Mouse (Mus musculus): ENCODE measurements around the gene Kcnc3. TPM values are rescaled to one million over a fixed set of nuclear protein-coding genes. Genes with fewer than 3 reads are reported as not detected.
A peak's percentile ranks its signal among the peaks of the same experiment; 100 is the strongest.

Kcnc3 gene
- polyA plus RNA-seq, 1 experiment from 2014 or later: 1.7 TPM

- peak overlapping the region; percentile 39 for H3K4me2 ChIP-seq
- H3K27ac ChIP-seq: no peak overlapping the region
- 4% methylated on average over 16 of the region's 16 CpGs for WGBS
- peaks cover 77% of the 10 kb centered on the region for H3K27me3 ChIP-seq
- H3K9me3 ChIP-seq: no peaks in the 10 kb centered on the region
- peak overlapping the region; percentile 14; the same call in 1 of the 2 replicates for H3K4me3 ChIP-seq (replicated peaks)
- peaks cover 10% of the 10 kb centered on the region for H3K4me1 ChIP-seq
- no peaks in the 10 kb centered on the region for H3K36me3 ChIP-seq (replicated peaks)
- no peak for ATAC-seq (ENCODE audit: low FRiP score)
- H3K9ac ChIP-seq: no peak overlapping the region
Measured at GRCm38 (mm10) chr7:44638663-44639062, 48.2 kb downstream of the Kcnc3 start.

DNA sequence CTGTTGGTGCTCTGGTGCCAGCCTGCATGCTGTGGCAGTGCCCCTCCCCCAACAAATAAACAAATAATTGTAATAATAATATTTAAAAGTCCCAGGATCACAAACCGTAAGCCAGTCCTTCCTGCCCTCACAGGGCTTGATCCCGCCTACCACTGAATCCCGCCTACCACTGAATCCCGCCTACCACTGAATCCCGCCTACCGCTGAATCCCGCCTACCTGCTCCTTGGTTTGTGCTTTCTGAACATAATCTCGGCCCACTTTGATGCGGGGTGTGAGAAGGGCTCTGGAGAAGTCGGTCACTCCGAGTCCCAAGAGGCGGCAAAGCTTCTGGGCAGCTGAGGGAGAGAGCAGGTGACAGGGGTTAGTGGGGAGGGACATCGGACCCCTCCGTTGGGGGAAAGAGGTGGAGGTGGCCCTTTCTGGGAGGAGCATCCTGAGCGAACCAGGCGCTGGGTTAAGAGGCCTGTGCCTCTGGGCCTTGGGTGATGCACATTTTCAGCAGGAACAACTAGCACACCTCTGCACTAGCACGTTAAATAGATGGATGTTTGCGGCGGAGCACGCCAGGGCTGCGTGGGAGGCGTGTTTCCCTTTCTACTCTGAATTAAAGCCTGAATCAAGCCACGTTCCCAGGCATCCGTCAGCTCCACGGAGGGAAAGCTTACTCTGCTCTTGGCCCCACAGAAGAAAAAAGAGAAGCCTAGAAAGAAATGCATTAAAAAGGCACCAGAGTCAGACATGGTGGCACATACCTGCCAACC is 50.6 kb downstream of the Kcnc3 start:
- no peak for ATAC-seq (ENCODE audit: low FRiP score)
- Histone ChIP-seq H3K27ac (no peak overlapping the region), H3K9ac (no peak overlapping the region), H3K27me3 (peaks cover 94% of the 10 kb centered on the region), H3K36me3 (replicated peaks) (no peaks in the 10 kb centered on the region), H3K4me3 (replicated peaks) (peak overlapping the region; percentile 18; the same call in 1 of the 2 replicates), H3K4me2 (peak overlapping the region; percentile 26), H3K4me1 (peaks cover 10% of the 10 kb centered on the region), H3K9me3 (no peaks in the 10 kb centered on the region)
- WGBS: 17% methylated on average over 25 of the region's 25 CpGs

GRCm38 (mm10) chr7:44641887-44642286 is 51.4 kb downstream of the Kcnc3 start:
- 32% methylated on average over 8 of the region's 8 CpGs for WGBS
- Histone ChIP-seq H3K36me3 (replicated peaks) (no peaks in the 10 kb centered on the region), H3K4me1 (peaks cover 10% of the 10 kb centered on the region), H3K27ac (no peak overlapping the region), H3K4me2 (no peak overlapping the region), H3K9me3 (no peaks in the 10 kb centered on the region), H3K27me3 (peaks cover 88% of the 10 kb centered on the region), H3K4me3 (replicated peaks) (no peak overlapping the region), H3K9ac (no peak overlapping the region)
- no peak for ATAC-seq (ENCODE audit: low FRiP score)

DNA sequence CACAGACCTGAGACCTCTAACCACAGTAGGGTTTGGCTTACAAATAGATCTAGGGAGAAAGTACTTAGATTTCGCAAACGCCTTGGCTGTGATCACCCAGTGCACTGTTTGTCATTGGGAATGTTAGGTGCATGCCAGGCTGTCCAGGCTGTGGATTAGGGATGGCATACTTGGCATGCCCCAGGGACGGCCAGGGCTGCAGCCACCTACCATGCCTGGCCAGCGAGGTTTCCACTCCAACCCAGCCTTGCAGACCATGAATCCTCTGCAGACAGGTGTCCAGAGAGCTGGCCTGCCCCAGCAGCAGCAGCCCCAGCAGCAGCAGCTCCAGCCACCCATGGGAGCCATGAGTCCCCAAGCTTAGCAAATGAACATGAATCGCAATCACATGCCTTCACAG is 54.8 kb downstream of the Kcnc3 start:
- H3K27me3 ChIP-seq: peaks cover 68% of the 10 kb centered on the region

DNA sequence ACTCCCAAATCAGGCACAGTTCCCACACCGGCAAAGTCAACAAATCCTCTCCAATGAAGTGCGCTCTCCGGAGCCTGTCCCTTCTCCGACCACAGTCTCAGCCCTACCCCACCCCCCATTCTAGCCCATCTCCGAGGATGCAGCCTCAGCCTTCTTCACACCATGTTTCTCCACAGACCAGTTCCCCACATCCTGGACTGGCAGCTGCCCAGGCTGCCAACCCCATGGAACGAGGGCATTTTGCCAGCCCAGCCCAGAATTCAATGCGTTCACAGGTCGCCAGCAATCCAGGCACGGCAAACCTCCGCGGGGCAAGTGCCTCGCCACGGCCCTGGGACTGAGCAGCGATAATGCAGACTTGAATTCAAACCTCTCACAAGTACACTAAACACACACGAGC is 55.5 kb downstream of the Kcnc3 start:
- no peak for ATAC-seq (ENCODE audit: low FRiP score)
- H3K4me2 ChIP-seq: no peak overlapping the region
- no peak overlapping the region for H3K9ac ChIP-seq
- H3K4me3 ChIP-seq (replicated peaks): no peak overlapping the region
- WGBS: 27% methylated on average over 15 of the region's 15 CpGs
- H3K27ac ChIP-seq: no peak overlapping the region
- no peaks in the 10 kb centered on the region for H3K36me3 ChIP-seq (replicated peaks)
- H3K4me1 ChIP-seq: peaks cover 2% of the 10 kb centered on the region; the same call in 1 of the 2 replicates
- H3K27me3 ChIP-seq: peaks cover 61% of the 10 kb centered on the region
- no peaks in the 10 kb centered on the region for H3K9me3 ChIP-seq

More for the DNA sequence above, 54.8 kb downstream of the Kcnc3 start:
- no peak overlapping the region for H3K27ac ChIP-seq
- no peaks in the 10 kb centered on the region for H3K36me3 ChIP-seq (replicated peaks)
- WGBS: 80% methylated on average over 5 of the region's 5 CpGs
- H3K4me3 ChIP-seq (replicated peaks): no peak overlapping the region
- H3K9me3 ChIP-seq: no peaks in the 10 kb centered on the region
- no peak overlapping the region for H3K9ac ChIP-seq
- ATAC-seq (ENCODE audit: low FRiP score): no peak
- H3K4me1 ChIP-seq: peaks cover 4% of the 10 kb centered on the region; the same call in 1 of the 2 replicates
- H3K4me2 ChIP-seq: no peak overlapping the region

DNA sequence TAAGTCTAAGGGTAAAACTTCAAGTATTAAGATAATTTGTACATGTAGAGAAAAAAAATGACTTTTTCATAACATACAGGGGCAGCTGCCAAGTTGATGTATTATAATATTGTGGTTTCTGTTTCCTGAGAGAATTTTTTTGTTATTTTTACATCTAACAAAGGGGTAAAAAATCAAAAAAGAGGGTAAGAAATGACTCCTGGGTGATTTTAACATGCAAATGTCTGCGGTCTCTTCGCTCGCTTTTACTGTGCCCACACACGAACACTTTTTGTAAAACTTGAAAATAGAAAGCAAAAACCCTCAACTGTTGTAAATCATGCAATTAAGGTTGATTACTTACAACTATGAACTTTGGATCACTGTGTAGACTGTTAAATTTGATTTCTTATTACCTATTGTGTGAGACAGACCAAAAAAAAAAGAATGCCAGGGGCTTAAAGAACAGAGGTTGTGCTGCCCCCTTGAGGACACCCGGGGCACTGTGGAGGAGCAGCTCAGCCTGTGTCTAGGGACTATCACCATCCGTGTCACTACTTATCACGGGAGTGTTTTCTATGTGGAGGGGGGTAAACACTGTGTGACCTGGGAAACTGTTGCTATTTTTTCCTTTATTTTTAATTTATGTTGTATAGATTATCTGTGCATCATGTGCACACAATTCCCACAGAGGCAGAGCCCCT is 56.7 kb downstream of the Kcnc3 start:
- Histone ChIP-seq H3K4me3 (replicated peaks) (no peak overlapping the region), H3K27me3 (peaks cover 49% of the 10 kb centered on the region), H3K4me2 (no peak overlapping the region), H3K27ac (no peak overlapping the region), H3K36me3 (replicated peaks) (no peaks in the 10 kb centered on the region), H3K4me1 (no peaks in the 10 kb centered on the region), H3K9ac (no peak overlapping the region), H3K9me3 (no peaks in the 10 kb centered on the region)
- ATAC-seq (ENCODE audit: low FRiP score): no peak; the same call in 1 of the 2 replicates
- 48% methylated on average over 7 of the region's 7 CpGs for WGBS

DNA sequence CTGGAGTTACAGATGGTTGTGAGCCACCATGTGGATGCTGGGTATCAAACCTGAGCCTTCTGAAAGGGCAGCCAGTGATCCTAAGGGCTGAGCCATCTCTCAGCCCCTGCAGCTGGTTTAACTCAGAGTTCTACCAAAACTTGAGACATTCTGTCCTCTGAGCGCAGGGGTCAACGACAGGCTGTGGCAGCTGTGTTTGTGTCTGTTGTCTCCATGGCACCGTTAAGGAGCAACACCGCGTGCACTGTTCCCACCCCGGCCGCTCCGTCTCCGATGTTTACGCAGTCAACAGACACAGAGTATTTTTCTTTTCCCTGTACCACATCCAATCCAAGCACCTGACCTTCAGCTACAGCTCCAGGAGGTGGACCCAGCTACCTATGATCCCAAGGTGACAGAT is 57.3 kb downstream of the Kcnc3 start:
- H3K27me3 ChIP-seq: peaks cover 50% of the 10 kb centered on the region
- H3K27ac ChIP-seq: no peak overlapping the region
- 78% methylated on average over 10 of the region's 10 CpGs for WGBS
- H3K4me1 ChIP-seq: no peaks in the 10 kb centered on the region
- H3K9ac ChIP-seq: no peak overlapping the region
- H3K9me3 ChIP-seq: no peaks in the 10 kb centered on the region
- no peak overlapping the region for H3K4me3 ChIP-seq (replicated peaks)
- H3K36me3 ChIP-seq (replicated peaks): no peaks in the 10 kb centered on the region
- H3K4me2 ChIP-seq: no peak overlapping the region
- no peak for ATAC-seq (ENCODE audit: low FRiP score)

DNA sequence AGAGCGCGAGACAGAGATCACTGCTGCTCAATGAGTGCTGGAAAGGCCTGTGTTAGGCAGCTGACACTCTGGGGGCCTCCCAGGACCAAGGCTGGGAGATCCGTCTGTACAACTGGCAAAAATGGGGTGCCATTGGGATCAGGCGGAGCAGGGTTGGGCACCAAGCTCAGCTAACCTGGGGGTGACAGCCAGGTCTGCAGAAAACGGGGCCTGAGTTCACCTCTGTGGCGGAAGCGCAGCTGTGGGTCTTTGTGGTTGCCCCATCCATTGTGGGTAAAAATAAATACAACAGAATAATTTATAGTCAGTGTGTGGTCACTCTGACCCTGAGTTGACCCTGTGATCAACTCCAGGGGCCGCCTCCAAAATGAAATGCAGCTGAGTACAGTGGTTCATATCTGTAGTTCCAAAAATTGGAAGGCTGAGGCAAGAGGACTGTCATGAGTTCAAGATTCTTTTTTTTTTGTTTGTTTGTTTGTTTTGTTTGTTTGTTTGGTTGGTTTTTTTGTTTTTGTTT is 58.7 kb downstream of the Kcnc3 start:
- no peak for ATAC-seq (ENCODE audit: low FRiP score)
- Histone ChIP-seq H3K27ac (no peak overlapping the region), H3K4me3 (replicated peaks) (no peak overlapping the region), H3K4me1 (no peaks in the 10 kb centered on the region), H3K9ac (no peak overlapping the region), H3K4me2 (no peak overlapping the region), H3K9me3 (no peaks in the 10 kb centered on the region), H3K36me3 (replicated peaks) (no peaks in the 10 kb centered on the region), H3K27me3 (peaks cover 36% of the 10 kb centered on the region)
- 83% methylated on average over 8 of the region's 8 CpGs for WGBS

DNA sequence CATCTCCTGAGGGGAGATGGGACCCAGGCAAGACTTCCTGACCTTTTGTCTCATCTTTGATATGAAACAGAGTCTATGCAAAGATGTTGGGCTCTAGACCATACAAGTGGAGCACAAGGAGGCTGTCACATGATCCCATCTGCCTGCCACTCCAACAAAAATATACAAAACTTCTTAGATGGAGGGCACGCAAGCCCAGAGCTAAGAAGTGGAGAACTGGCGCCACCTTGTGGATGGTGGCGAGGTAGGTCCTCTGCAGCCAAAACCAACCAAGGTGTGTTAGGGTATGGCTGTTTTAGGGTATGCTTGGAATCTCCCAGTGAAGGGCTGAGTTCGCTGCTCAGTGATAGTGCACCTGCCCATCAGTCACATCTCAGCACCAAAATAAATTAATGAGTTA is 59.5 kb downstream of the Kcnc3 start:
- no peak for ATAC-seq (ENCODE audit: low FRiP score)
- no peaks in the 10 kb centered on the region for H3K9me3 ChIP-seq
- H3K27ac ChIP-seq: no peak overlapping the region
- no peak overlapping the region for H3K9ac ChIP-seq
- H3K27me3 ChIP-seq: peaks cover 29% of the 10 kb centered on the region
- no peak overlapping the region for H3K4me3 ChIP-seq (replicated peaks)
- H3K36me3 ChIP-seq (replicated peaks): no peaks in the 10 kb centered on the region
- no peaks in the 10 kb centered on the region for H3K4me1 ChIP-seq
- H3K4me2 ChIP-seq: no peak overlapping the region
- WGBS: 12% methylated on average over 4 of the region's 4 CpGs

- peaks cover 17% of the 10 kb centered on the region for H3K27me3 ChIP-seq
- no peaks in the 10 kb centered on the region for H3K36me3 ChIP-seq (replicated peaks)
- no peak for ATAC-seq (ENCODE audit: low FRiP score)
- no peak overlapping the region for H3K4me3 ChIP-seq (replicated peaks)
- no peaks in the 10 kb centered on the region for H3K9me3 ChIP-seq
- H3K27ac ChIP-seq: no peak overlapping the region
- 85% methylated on average over 7 of the region's 7 CpGs for WGBS
- H3K9ac ChIP-seq: no peak overlapping the region
- H3K4me1 ChIP-seq: no peaks in the 10 kb centered on the region
- no peak overlapping the region for H3K4me2 ChIP-seq
Measured at GRCm38 (mm10) chr7:44651416-44651815, 61.0 kb downstream of the Kcnc3 start.

DNA sequence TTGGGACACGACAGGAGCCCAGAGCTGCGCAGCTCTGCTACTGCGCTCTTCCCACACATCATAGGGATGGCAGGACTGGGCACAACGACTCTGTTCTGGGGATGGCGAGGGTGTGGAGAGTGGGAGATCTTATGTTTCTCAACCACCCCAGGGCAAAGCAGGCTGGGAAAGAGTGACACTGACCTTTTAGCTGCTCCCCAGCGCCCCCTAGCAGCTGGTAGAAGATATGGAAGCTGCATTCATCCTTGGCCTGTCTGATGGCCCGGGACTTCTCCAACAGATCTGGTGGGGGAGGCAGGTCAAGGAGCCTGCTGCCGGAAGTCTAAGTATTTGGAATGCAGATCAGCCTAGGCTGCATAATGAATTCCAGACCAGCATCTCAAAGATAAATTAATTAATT is 63.3 kb downstream of the Kcnc3 start:
- no peak for ATAC-seq (ENCODE audit: low FRiP score)
- Histone ChIP-seq H3K4me2 (no peak overlapping the region), H3K4me3 (replicated peaks) (no peak overlapping the region), H3K27ac (no peak overlapping the region), H3K9me3 (no peaks in the 10 kb centered on the region), H3K27me3 (peaks cover 8% of the 10 kb centered on the region; the same call in 1 of the 2 replicates), H3K9ac (no peak overlapping the region), H3K36me3 (replicated peaks) (no peaks in the 10 kb centered on the region), H3K4me1 (no peaks in the 10 kb centered on the region)
- WGBS: 56% methylated on average over 8 of the region's 8 CpGs

Measured in forebrain, embryonic 12.5 days (tissue).